Mouse (Mus musculus): ENCODE measurements at regions not wholly inside any gene's neighbourhood (a gene's known extent, or its start where the extent isn't known, plus 50 kb on each side); places are given as distances from the start of the nearest gene placed in this dataset.
"Not testable (repeated sequence)": the region's sequence is repeated elsewhere in the genome, so short reads cannot be mapped to it uniquely, and the experiment has no call there.

GRCm38 (mm10) chr11:24925135-24925534, 847.3 kb downstream of the Bcl11a start:
- no peak for DNase-seq (ENCODE audit: low spot score in 2 of 2)

- no peak for DNase-seq (ENCODE audit: low spot score in 2 of 2)
Measured at GRCm38 (mm10) chr11:24943646-24944045, 865.8 kb downstream of the Bcl11a start.

GRCm38 (mm10) chr11:24951161-24951560, 873.3 kb downstream of the Bcl11a start:
- DNase-seq (ENCODE audit: low spot score in 2 of 2) = no peak

- DNase-seq (ENCODE audit: low spot score in 2 of 2) = no peak
Measured at GRCm38 (mm10) chr11:24972359-24972758, 894.5 kb downstream of the Bcl11a start.

GRCm38 (mm10) chr11:24980193-24980665, 902.4 kb downstream of the Bcl11a start:
- DNase-seq (ENCODE audit: low spot score in 2 of 2) = peak in 1 of 2 experiments; percentile 5

GRCm38 (mm10) chr11:24983060-24983629, 905.3 kb downstream of the Bcl11a start:
- DNase-seq (ENCODE audit: low spot score in 2 of 2) = no peak

- DNase-seq (ENCODE audit: low spot score in 2 of 2) = no peak
Measured at GRCm38 (mm10) chr11:25005491-25005890, 927.6 kb downstream of the Bcl11a start.

GRCm38 (mm10) chr11:25026786-25027185, 948.9 kb downstream of the Bcl11a start:
- no peak for DNase-seq (ENCODE audit: low spot score in 2 of 2)

GRCm38 (mm10) chr11:25040983-25041382, 963.1 kb downstream of the Bcl11a start:
- DNase-seq (ENCODE audit: low spot score in 2 of 2) = peak; percentile 11 to 28

GRCm38 (mm10) chr11:25042763-25043162, 964.9 kb downstream of the Bcl11a start:
- no peak for DNase-seq (ENCODE audit: low spot score in 2 of 2)

GRCm38 (mm10) chr11:25045339-25045738, 967.5 kb downstream of the Bcl11a start:
- no peak for DNase-seq (ENCODE audit: low spot score in 2 of 2)

GRCm38 (mm10) chr11:25045977-25046376, 968.1 kb downstream of the Bcl11a start:
- DNase-seq (ENCODE audit: low spot score in 2 of 2) = no peak

- no peak for DNase-seq (ENCODE audit: low spot score in 2 of 2)
Measured at GRCm38 (mm10) chr11:25055698-25056097, 977.8 kb downstream of the Bcl11a start.

GRCm38 (mm10) chr11:25057093-25057521, 979.3 kb downstream of the Bcl11a start:
- DNase-seq (ENCODE audit: low spot score in 2 of 2) = no peak

GRCm38 (mm10) chr11:25057543-25057942, 979.7 kb downstream of the Bcl11a start:
- no peak for DNase-seq (ENCODE audit: low spot score in 2 of 2)

GRCm38 (mm10) chr11:25063042-25063441, 985.2 kb downstream of the Bcl11a start:
- DNase-seq (ENCODE audit: low spot score in 2 of 2) = no peak

- DNase-seq (ENCODE audit: low spot score in 2 of 2) = no peak
Measured at GRCm38 (mm10) chr11:25063978-25064377, 986.1 kb downstream of the Bcl11a start.

- DNase-seq (ENCODE audit: low spot score in 2 of 2) = not testable (repeated sequence)
Measured at GRCm38 (mm10) chr11:25099976-25100375, 1022.1 kb downstream of the Bcl11a start.

- no peak for DNase-seq (ENCODE audit: low spot score in 2 of 2)
Measured at GRCm38 (mm10) chr11:25104432-25104831, 1026.6 kb downstream of the Bcl11a start.

GRCm38 (mm10) chr11:25124458-25124857, 1046.6 kb downstream of the Bcl11a start:
- DNase-seq (ENCODE audit: low spot score in 2 of 2) = no peak

- DNase-seq (ENCODE audit: low spot score in 2 of 2) = no peak
Measured at GRCm38 (mm10) chr11:25142226-25142625, 1064.4 kb downstream of the Bcl11a start.

- DNase-seq (ENCODE audit: low spot score in 2 of 2) = no peak
Measured at GRCm38 (mm10) chr11:25142833-25143232, 1065.0 kb downstream of the Bcl11a start.

- DNase-seq (ENCODE audit: low spot score in 2 of 2) = peak; percentile 32 to 41
Measured at GRCm38 (mm10) chr11:25147287-25147686, 1063.3 kb downstream of the 5730522E02Rik start.

GRCm38 (mm10) chr11:25156705-25157104, 1053.9 kb downstream of the 5730522E02Rik start:
- DNase-seq (ENCODE audit: low spot score in 2 of 2) = no peak

All from layer of hippocampus, adult 8-10 months (tissue).